In the genomic region with DNA sequence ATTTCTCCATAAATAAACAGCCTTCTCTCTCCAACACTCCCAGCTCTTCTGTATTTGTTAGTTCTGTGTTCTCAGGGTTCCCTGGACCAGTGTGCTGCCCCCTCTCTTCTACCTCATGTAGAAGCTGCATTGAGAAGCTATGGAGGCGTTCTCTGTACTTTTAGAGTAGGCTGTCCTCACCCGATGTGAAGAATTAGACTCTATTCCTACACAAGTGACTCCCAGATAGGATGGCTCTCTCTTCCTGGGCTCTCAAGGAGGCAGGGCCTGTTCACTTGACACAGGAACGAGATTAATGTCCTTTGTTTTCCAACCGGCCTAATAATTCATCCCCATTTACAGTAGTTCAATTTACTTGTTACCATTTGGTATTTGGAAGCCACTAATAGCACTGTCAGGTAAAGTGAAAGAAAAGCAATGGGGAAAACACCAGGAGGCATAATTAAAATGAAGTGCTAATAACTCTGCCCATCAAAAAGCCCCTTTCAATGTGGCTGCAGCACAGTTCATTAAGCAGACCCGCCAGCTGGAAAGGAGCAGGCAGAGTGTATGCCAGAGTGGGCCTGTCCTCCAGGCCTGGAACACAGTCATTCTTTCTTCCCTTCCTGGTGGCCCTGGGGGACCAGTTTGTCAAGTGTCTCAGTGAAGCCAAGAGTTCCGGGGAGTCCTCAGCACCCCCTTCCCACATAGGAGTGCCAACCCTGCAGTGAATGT, we compare ENCODE assay signal across 8 mouse cellular contexts.
A peak's percentile ranks its signal among the peaks of the same experiment; 100 is the strongest.
DNase-seq lines count a peak whose midpoint lies in the region; ATAC-seq and TF ChIP-seq lines count a peak whose summit lies in the region.

No protein-coding gene starts in this region.

- H3K4me1 ChIP-seq in midbrain, postnatal 0 days (ENCODE audit: insufficient read depth, low read length), result no peaks in the 10 kb centered on the region
- peaks cover 21% of the 10 kb centered on the region for H3K4me1 ChIP-seq in midbrain, embryonic 10.5 days
- H3K4me1 ChIP-seq in hindbrain, embryonic 11.5 days (replicated peaks; ENCODE audit: control insufficient read depth, insufficient read depth, low read length), result no peaks in the 10 kb centered on the region
- no peaks in the 10 kb centered on the region for H3K4me1 ChIP-seq in neural tube, embryonic 14.5 days (ENCODE audit: control insufficient read depth, insufficient read depth, low read length)

- WGBS in midbrain, postnatal 0 days, result 69% methylated on average over 6 of the region's 6 CpGs
- WGBS in midbrain, embryonic 10.5 days, result 84% methylated on average over 6 of the region's 6 CpGs
- WGBS in hindbrain, embryonic 11.5 days, result 61% methylated on average over 6 of the region's 6 CpGs
- 32% methylated on average over 6 of the region's 6 CpGs for WGBS in neural tube, embryonic 14.5 days

- no peak overlapping the region for H3K27ac ChIP-seq in midbrain, postnatal 0 days (ENCODE audit: low read depth, low read length)
- H3K27ac ChIP-seq in midbrain, embryonic 10.5 days (replicated peaks), result no peak overlapping the region
- H3K27ac ChIP-seq in hindbrain, embryonic 11.5 days (ENCODE audit: low read depth, low read length), result no peak overlapping the region; the same call in 1 of the 2 replicates
- H3K27ac ChIP-seq in neural tube, embryonic 14.5 days (ENCODE audit: low read depth, low read length), result no peak overlapping the region

- H3K9me3 ChIP-seq in midbrain, postnatal 0 days (ENCODE audit: low read length), result no peaks in the 10 kb centered on the region
- H3K9me3 ChIP-seq in midbrain, embryonic 10.5 days (replicated peaks), result no peaks in the 10 kb centered on the region
- no peaks in the 10 kb centered on the region for H3K9me3 ChIP-seq in hindbrain, embryonic 11.5 days (ENCODE audit: control insufficient read depth, low read length)
- no peaks in the 10 kb centered on the region for H3K9me3 ChIP-seq in neural tube, embryonic 14.5 days (ENCODE audit: control insufficient read depth, low read length)

- peak; percentile 31 for DNase-seq in adrenal gland, postnatal 10 days
- DNase-seq in adrenal gland, adult 8-10 months, result no peak
- peak; percentile 80 for DNase-seq in midbrain, postnatal 0 days (ENCODE audit: low spot score)
- DNase-seq in midbrain, embryonic 10.5 days (ENCODE audit: low spot score), result no peak
- DNase-seq in hindbrain, embryonic 11.5 days (ENCODE audit: low spot score), result peak; percentile 10
- no peak for DNase-seq in urinary bladder, adult 2 months (ENCODE audit: low spot score)
- DNase-seq in spleen, postnatal 36 days (ENCODE audit: low spot score in 2 of 2), result no peak

- no peaks in the 10 kb centered on the region for H3K36me3 ChIP-seq in midbrain, postnatal 0 days (ENCODE audit: insufficient read depth, low read length)
- no peaks in the 10 kb centered on the region for H3K36me3 ChIP-seq in midbrain, embryonic 10.5 days
- no peaks in the 10 kb centered on the region for H3K36me3 ChIP-seq in hindbrain, embryonic 11.5 days (ENCODE audit: control insufficient read depth, insufficient read depth, low read length)
- no peaks in the 10 kb centered on the region for H3K36me3 ChIP-seq in neural tube, embryonic 14.5 days (ENCODE audit: control insufficient read depth, insufficient read depth, low read length)

- H3K4me2 ChIP-seq in midbrain, postnatal 0 days (ENCODE audit: low read depth, low read length, poor library complexity, severe bottlenecking), result no peak overlapping the region
- H3K4me2 ChIP-seq in hindbrain, embryonic 11.5 days (replicated peaks; ENCODE audit: low read depth, low read length), result no peak overlapping the region
- no peak overlapping the region for H3K4me2 ChIP-seq in neural tube, embryonic 14.5 days (ENCODE audit: low read depth, low read length)

- H3K9ac ChIP-seq in midbrain, postnatal 0 days (replicated peaks; ENCODE audit: low read length, poor library complexity, severe bottlenecking), result no peak overlapping the region
- no peak overlapping the region for H3K9ac ChIP-seq in hindbrain, embryonic 11.5 days (ENCODE audit: low read depth, low read length)
- no peak overlapping the region for H3K9ac ChIP-seq in neural tube, embryonic 14.5 days (replicated peaks; ENCODE audit: low read depth, low read length)

- TF ChIP-seq CTCF in midbrain, postnatal 0 days (IDR thresholded peaks at IDR 0.05), result peak; percentile 25

- ATAC-seq in midbrain, postnatal 0 days (ENCODE audit: low FRiP score), result no peak
- ATAC-seq in hindbrain, embryonic 11.5 days (ENCODE audit: low FRiP score), result 0 out of 2 replicates have a peak, but pooled peaks have one; percentile 51
- ATAC-seq in neural tube, embryonic 14.5 days (ENCODE audit: low read depth), result peak; percentile 89

- no peaks in the 10 kb centered on the region for H3K27me3 ChIP-seq in midbrain, postnatal 0 days (ENCODE audit: insufficient read depth, low read length)
- no peaks in the 10 kb centered on the region for H3K27me3 ChIP-seq in midbrain, embryonic 10.5 days (ENCODE audit: low read depth, poor library complexity, severe bottlenecking)
- no peaks in the 10 kb centered on the region for H3K27me3 ChIP-seq in hindbrain, embryonic 11.5 days (ENCODE audit: control insufficient read depth, insufficient read depth, low read length)
- no peaks in the 10 kb centered on the region for H3K27me3 ChIP-seq in neural tube, embryonic 14.5 days (ENCODE audit: control insufficient read depth, insufficient read depth, low read length)

- no peak overlapping the region for H3K4me3 ChIP-seq in midbrain, postnatal 0 days (ENCODE audit: low read depth, low read length)
- no peak overlapping the region for H3K4me3 ChIP-seq in midbrain, embryonic 10.5 days
- H3K4me3 ChIP-seq in hindbrain, embryonic 11.5 days (ENCODE audit: low read depth, low read length), result no peak overlapping the region
- no peak overlapping the region for H3K4me3 ChIP-seq in neural tube, embryonic 14.5 days (ENCODE audit: low read depth, low read length)

Comparison
In these comparisons a context has a peak if more than half of its experiments do, and no peak if none do; other contexts are left out.
1. DNase-seq: peak in adrenal gland, postnatal 10 days (single experiment), midbrain, postnatal 0 days (single experiment) and hindbrain, embryonic 11.5 days (single experiment); none in adrenal gland, adult 8-10 months (single experiment), midbrain, embryonic 10.5 days (single experiment), urinary bladder, adult 2 months (single experiment) and spleen, postnatal 36 days (0 of 2).